Mouse (Mus musculus): Measurements from ENCODE around the gene Fam117b.

GRCm38 (mm10) chr1:59897147-59897798 is 15.5 kb upstream of the Fam117b start:
- TF ChIP-seq POLR2A (IDR thresholded peaks at IDR 0.05; ENCODE audit: insufficient read depth, low read length) = no peak
- TF ChIP-seq CTCF (IDR thresholded peaks at IDR 0.05; ENCODE audit: low read depth, low read length) = no peak
